Mouse (Mus musculus) sigmoid colon, adult 10 weeks (tissue): ENCODE measurements around the gene Asb8. TPM values are rescaled to one million over a fixed set of nuclear protein-coding genes. Genes with fewer than 3 reads are reported as not detected.

ENCODE experiments used
- polyA plus RNA-seq: library from polyadenylated mRNA; stranded (reverse); fragments of 350-450 nt; fragmentation: Illumina TruSeq; extraction: RNeasy Lipid Tissue Mini Kit (QIAGEN cat#74804); gene quantifications from one replicate; pipeline ENCODE4 v1.2.3, GENCODE M21; 2014; ENCODE audit warnings: low read depth, low replicate concordance

Asb8 gene
- polyA plus RNA-seq: 33.2 TPM

GRCm38 (mm10) chr15:98165525-98165924 lies at the start of gene Asb8:
Gene Asb8 (minus strand): TSS chr15:98165625.

GRCm38 (mm10) chr15:98195442-98195841 lies 30.0 kb upstream of the Asb8 start, which contains the start of gene Olfr288:
Gene Olfr288 (minus strand): TSS chr15:98195542.

GRCm38 (mm10) chr15:98166963-98167644 lies 1.7 kb upstream of the Asb8 start, which contains the start of gene Ccdc184:
Gene Ccdc184 (plus strand): TSS chr15:98167158.

GRCm38 (mm10) chr15:98093121-98094011 lies 72.1 kb downstream of the Asb8 start, which contains the start of gene Senp1:
Gene Senp1 (minus strand): TSS chr15:98093744.

GRCm38 (mm10) chr15:98092372-98093120 lies 72.9 kb downstream of the Asb8 start, which contains the start of gene Pfkm:
Gene Pfkm (plus strand): TSS chr15:98092589.

Other genes starting within 250 kb of the Asb8 start
- gene Tmem106c, start 201.4 kb downstream of the Asb8 start, polyA plus RNA-seq: 6.2 TPM
- gene Col2a1, start 160.9 kb downstream of the Asb8 start, polyA plus RNA-seq: not detected
- 2.1 TPM for gene Pfkm, start 73.0 kb downstream of the Asb8 start, polyA plus RNA-seq
- 38.8 TPM for gene Senp1, start 71.9 kb downstream of the Asb8 start, polyA plus RNA-seq
- gene Ccdc184, start 1.5 kb upstream of the Asb8 start, polyA plus RNA-seq: not detected
- not detected for gene Olfr288, start 29.9 kb upstream of the Asb8 start, polyA plus RNA-seq
- gene Gm44579, start 55.4 kb upstream of the Asb8 start, polyA plus RNA-seq: not detected
- gene Olfr287, start 55.4 kb upstream of the Asb8 start, polyA plus RNA-seq: not detected
- not detected for gene Olfr286, start 68.8 kb upstream of the Asb8 start, polyA plus RNA-seq
- gene H1fnt, start 91.7 kb upstream of the Asb8 start, polyA plus RNA-seq: not detected
- gene Zfp641, start 130.5 kb upstream of the Asb8 start, polyA plus RNA-seq: 0.98 TPM
- gene Olfr285, start 151.7 kb upstream of the Asb8 start, polyA plus RNA-seq: not detected
- gene Olfr284, start 175.4 kb upstream of the Asb8 start, polyA plus RNA-seq: not detected
- gene Olfr283, start 215.3 kb upstream of the Asb8 start, polyA plus RNA-seq: not detected